Mouse (Mus musculus) bone marrow, adult 2 months (tissue): ENCODE data around the gene Tmub1.

Experiments
- CTCF ChIP-seq: fragments of 200-500 bp; IDR thresholded peaks from 2 replicates; pipeline ENCODE4 v1.5.1; 2011; ENCODE audit warnings: low read length, control low read depth; ENCODE audit not compliant: control insufficient read depth, insufficient read depth
- POLR2A ChIP-seq: fragments of 200-500 bp; IDR thresholded peaks from 2 replicates; pipeline ENCODE4 v1.6.1; 2011; ENCODE audit warnings: low read depth, mild to moderate bottlenecking, control low read depth, low read length, borderline replicate concordance; ENCODE audit not compliant: control insufficient read depth

- no peak for TF ChIP-seq POLR2A
- TF ChIP-seq CTCF, result no peak
Observed at GRCm38 (mm10) chr5:24472884-24473619, 25.4 kb upstream of the Tmub1 start.
